In genomic region chr6:52158276-52159051, GRCm38 (mm10) we compare ENCODE assay signal across 8 mouse cellular contexts. TPM values are rescaled to one million over a fixed set of nuclear protein-coding genes. Genes with fewer than 3 reads are reported as not detected.
A peak's percentile ranks its signal among the peaks of the same experiment; 100 is the strongest.
DNase-seq lines count a peak whose midpoint lies in the region; ATAC-seq lines count a peak whose summit lies in the region.

TSS of gene Hoxa1 (minus strand) at chr6:52158317.

- H3K9ac ChIP-seq in stomach, embryonic 16.5 days (ENCODE audit: low read length): peak within 1 kb of the TSS; percentile 90

- H3K9me3 ChIP-seq in limb, embryonic 10.5 days (replicated peaks): no peaks in the 10 kb centered on the region
- no peaks in the 10 kb centered on the region for H3K9me3 ChIP-seq in midbrain, embryonic 10.5 days (replicated peaks)
- H3K9me3 ChIP-seq in stomach, embryonic 16.5 days (replicated peaks; ENCODE audit: control insufficient read depth, low read length): no peaks in the 10 kb centered on the region

- H3K27me3 ChIP-seq in limb, embryonic 10.5 days (ENCODE audit: low read depth, poor library complexity, severe bottlenecking): peaks cover 60% of the 10 kb centered on the region
- H3K27me3 ChIP-seq in midbrain, embryonic 10.5 days (ENCODE audit: low read depth, poor library complexity, severe bottlenecking): peaks cover 100% of the 10 kb centered on the region
- peaks cover 6% of the 10 kb centered on the region for H3K27me3 ChIP-seq in stomach, embryonic 16.5 days (ENCODE audit: control insufficient read depth, insufficient read depth, low read length)

- intact Hi-C loops in heart, postnatal 14 days (cut with DNase I): no loop called here

- ATAC-seq in stomach, embryonic 16.5 days (ENCODE audit: insufficient read depth, low FRiP score): peak; percentile 85

- peak within 1 kb of the TSS; percentile 65 for H3K4me2 ChIP-seq in stomach, embryonic 16.5 days (ENCODE audit: low read depth, low read length)

- H3K4me3 ChIP-seq in limb, embryonic 10.5 days: peak within 1 kb of the TSS; percentile 88
- H3K4me3 ChIP-seq in midbrain, embryonic 10.5 days: peak within 1 kb of the TSS; percentile 71
- H3K4me3 ChIP-seq in stomach, embryonic 16.5 days (replicated peaks; ENCODE audit: low read length): peak within 1 kb of the TSS; percentile 82

- peaks cover 69% of the 10 kb centered on the region for H3K4me1 ChIP-seq in limb, embryonic 10.5 days
- H3K4me1 ChIP-seq in midbrain, embryonic 10.5 days: peaks cover 26% of the 10 kb centered on the region
- peaks cover 23% of the 10 kb centered on the region for H3K4me1 ChIP-seq in stomach, embryonic 16.5 days (ENCODE audit: control insufficient read depth, insufficient read depth, low read length)

- H3K36me3 ChIP-seq in limb, embryonic 10.5 days: no peaks in the 10 kb centered on the region
- no peaks in the 10 kb centered on the region for H3K36me3 ChIP-seq in midbrain, embryonic 10.5 days
- no peaks in the 10 kb centered on the region for H3K36me3 ChIP-seq in stomach, embryonic 16.5 days (ENCODE audit: control insufficient read depth, insufficient read depth, low read length)

- peak; percentile 44 for DNase-seq in ovary, adult 18-20 months (ENCODE audit: low spot score)
- DNase-seq in ovary, postnatal 14 days (ENCODE audit: low spot score): no peak
- peak; percentile 69 for DNase-seq in fibroblast of lung, adult 2 months (ENCODE audit: low read depth)
- peak; percentile 59 to 64 for DNase-seq in heart, postnatal 14 days
- DNase-seq in limb, embryonic 10.5 days (ENCODE audit: low spot score): peak; percentile 91
- peak; percentile 74 for DNase-seq in midbrain, embryonic 10.5 days (ENCODE audit: low spot score)
- DNase-seq in layer of hippocampus, postnatal 25 days (ENCODE audit: extremely low spot score in 1 of 2, low spot score in 1 of 2): no peak

- peak within 1 kb of the TSS; percentile 92 for H3K27ac ChIP-seq in limb, embryonic 10.5 days
- H3K27ac ChIP-seq in midbrain, embryonic 10.5 days (replicated peaks): peak within 1 kb of the TSS; percentile 14; the same call in 1 of the 2 replicates
- peak within 1 kb of the TSS; percentile 97 for H3K27ac ChIP-seq in stomach, embryonic 16.5 days (ENCODE audit: low read length)

- under 1% methylated on average over 54 of the region's 55 CpGs for WGBS in limb, embryonic 10.5 days
- WGBS in midbrain, embryonic 10.5 days: under 1% methylated on average over 55 of the region's 55 CpGs
- 1% methylated on average over 50 of the region's 55 CpGs for WGBS in stomach, embryonic 16.5 days

RNA-seq across cellular contexts. Expression of gene Hoxa1, which starts in this region (rescaled TPM):
- total RNA-seq in heart, postnatal 14 days (2021): under 1 TPM; 0.15 to 0.22 TPM
- polyA plus RNA-seq in limb, embryonic 10.5 days (2016; fragmentation: Nextera tagmentation; extraction: Ambion mirVana): 1.3 and 1.9 TPM in 2 replicates
- 0.32 and 0.47 TPM in 2 replicates for polyA plus RNA-seq in midbrain, embryonic 10.5 days (2016; fragmentation: Nextera tagmentation; extraction: Ambion mirVana)
- 1.4 and 1.5 TPM in 2 replicates for polyA plus RNA-seq in stomach, embryonic 16.5 days (2015; fragmentation: Nextera tagmentation; extraction: Ambion mirVana)
- total RNA-seq in layer of hippocampus, postnatal 25 days (2021): not detected

Comparison
In these comparisons a context has a peak if more than half of its experiments do, and no peak if none do; other contexts are left out.
1. DNase-seq: peak in ovary, adult 18-20 months (single experiment), fibroblast of lung, adult 2 months (single experiment) and limb, embryonic 10.5 days (single experiment); none in ovary, postnatal 14 days (single experiment) and layer of hippocampus, postnatal 25 days (0 of 2).
2. Peak in DNase-seq in heart, postnatal 14 days; RNA of the gene not detected or under 1 TPM.
3. Peak in DNase-seq, H3K4me3 ChIP-seq and H3K27ac ChIP-seq in midbrain, embryonic 10.5 days; RNA of the gene not detected or under 1 TPM.
4. H3K27ac ChIP-seq: peak in every context shown above with its lines; median percentile 97 in stomach, embryonic 16.5 days; 92 in limb, embryonic 10.5 days; 14 in midbrain, embryonic 10.5 days.
5. Peak in every context shown above with its lines, with median percentiles within 50 percentile points of each other: H3K4me3 ChIP-seq.